Mouse (Mus musculus) granulocyte monocyte progenitor cell, adult 5-6 weeks (primary cell): ENCODE measurements around the gene Med8. TPM values are rescaled to one million over a fixed set of nuclear protein-coding genes. Genes with fewer than 3 reads are reported as not detected.
A peak's percentile ranks its signal among the peaks of the same experiment; 100 is the strongest.

Experiments
- ATAC-seq: replicated peaks from 2 replicates; pipeline ENCODE4 v1.8.0; 2016; ENCODE audit warnings: mild to moderate bottlenecking, moderate TSS enrichment, inconsistent platforms; ENCODE audit not compliant: poor library complexity, severe bottlenecking
- total RNA-seq, 2 experiments: library from RNA; stranded (forward) in 1 of 2; stranded (reverse) in 1 of 2; fragments of 200-712, 200-1000 nt in 1 of 2; fragments of >200 nt in 1 of 2; fragmentation: Nextera tagmentation in 1 of 2; gene quantifications; 2 replicates each; pipeline ENCODE4 v1.2.3; 2014 to 2017

Gene Med8
- total RNA-seq (2014; fragmentation: Nextera tagmentation): 75.7 and 79.4 TPM in 2 replicates
- total RNA-seq (2017): 94.8 and 103 TPM in 2 replicates

- peak; percentile 96 for ATAC-seq
Measured at GRCm38 (mm10) chr4:118409142-118409900, at the start of gene Med8, which contains the start of gene Szt2. TSS of gene Med8 (plus strand) at chr4:118409337. TSS of gene Szt2 (minus strand) at chr4:118409273.

- peak; percentile 85 for ATAC-seq
Measured at GRCm38 (mm10) chr4:118359896-118360720, 49.0 kb upstream of the Med8 start.

- ATAC-seq: no peak
Measured at GRCm38 (mm10) chr4:118361451-118361850, 47.7 kb upstream of the Med8 start.

GRCm38 (mm10) chr4:118362879-118363278 is 46.3 kb upstream of the Med8 start:
- ATAC-seq: no peak

GRCm38 (mm10) chr4:118363985-118364384 is 45.2 kb upstream of the Med8 start:
- ATAC-seq: no peak

- no peak for ATAC-seq
Measured at GRCm38 (mm10) chr4:118364641-118365040, 44.5 kb upstream of the Med8 start.

GRCm38 (mm10) chr4:118365991-118366390 is 43.1 kb upstream of the Med8 start:
- ATAC-seq: no peak

- ATAC-seq: no peak
Measured at GRCm38 (mm10) chr4:118367551-118367950, 41.6 kb upstream of the Med8 start.

GRCm38 (mm10) chr4:118368616-118369015 is 40.5 kb upstream of the Med8 start:
- ATAC-seq: no peak

GRCm38 (mm10) chr4:118371822-118372221 is 37.3 kb upstream of the Med8 start:
- ATAC-seq: no peak

GRCm38 (mm10) chr4:118375999-118376398 is 33.1 kb upstream of the Med8 start:
- no peak for ATAC-seq

- no peak for ATAC-seq
Measured at GRCm38 (mm10) chr4:118383271-118383670, 25.9 kb upstream of the Med8 start.

GRCm38 (mm10) chr4:118387316-118387715 is 21.8 kb upstream of the Med8 start:
- ATAC-seq: no peak

- ATAC-seq: no peak
Measured at GRCm38 (mm10) chr4:118390146-118390545, 19.0 kb upstream of the Med8 start.

GRCm38 (mm10) chr4:118394505-118394904 is 14.6 kb upstream of the Med8 start:
- ATAC-seq: no peak

- no peak for ATAC-seq
Measured at GRCm38 (mm10) chr4:118395289-118395688, 13.8 kb upstream of the Med8 start.

GRCm38 (mm10) chr4:118396433-118396832 is 12.7 kb upstream of the Med8 start:
- ATAC-seq: no peak

- peak; percentile 68 for ATAC-seq
Measured at GRCm38 (mm10) chr4:118398400-118398799, 10.7 kb upstream of the Med8 start.

- ATAC-seq: no peak
Measured at GRCm38 (mm10) chr4:118401421-118401820, 7.7 kb upstream of the Med8 start.

- no peak for ATAC-seq
Measured at GRCm38 (mm10) chr4:118401918-118402317, 7.2 kb upstream of the Med8 start.

- ATAC-seq: no peak
Measured at GRCm38 (mm10) chr4:118402701-118403100, 6.4 kb upstream of the Med8 start.
